17 mouse cellular contexts compared by ENCODE assay signal in genomic region chr11:32199230-32199629, GRCm38 (mm10). TPM values are rescaled to one million over a fixed set of nuclear protein-coding genes. Genes with fewer than 3 reads are reported as not detected.
DNase-seq lines count a peak whose midpoint lies in the region; ATAC-seq and TF ChIP-seq lines count a peak whose summit lies in the region.
"Had no signal": no experiment of that assay in that cellular context is flagged by ENCODE, and none has a peak within 500 bp of the region (broad histone marks: within the 10 kb centered on the region; RNA-seq: fewer than 3 reads in every experiment).

No protein-coding gene starts in this region.

- no peak for TF ChIP-seq CTCF in CH12.LX (conservative IDR thresholded peaks at IDR 0.05 in 1 of 2, IDR thresholded peaks at IDR 0.05 in 1 of 2; ENCODE audit: low read depth in 2 of 2, low read length in 2 of 2)
- TF ChIP-seq CTCF in thymus, adult 2 months (IDR thresholded peaks at IDR 0.05; ENCODE audit: borderline replicate concordance, control insufficient read depth, extremely low read depth, insufficient read depth, low read length, poor library complexity), result no peak

- H3K4me2 ChIP-seq in forebrain, embryonic 11.5 days (ENCODE audit: low read depth, low read length, severe bottlenecking), result no peak overlapping the region
- H3K4me2 ChIP-seq in forebrain, embryonic 15.5 days (replicated peaks), result no peak overlapping the region
- no peak overlapping the region for H3K4me2 ChIP-seq in midbrain, embryonic 16.5 days (ENCODE audit: low read length)
- H3K4me2 ChIP-seq in CH12.LX (ENCODE audit: insufficient read depth, low read depth, poor library complexity, severe bottlenecking), result 0 out of 2 replicates have a peak overlapping the region, but pooled peaks have one; percentile 10
- H3K4me2 ChIP-seq in kidney, embryonic 14.5 days (replicated peaks; ENCODE audit: low read depth, low read length), result no peak overlapping the region
- H3K4me2 ChIP-seq: hindbrain, embryonic 14.5 days; liver, embryonic 15.5 days had no signal

- H3K9ac ChIP-seq in forebrain, embryonic 11.5 days (ENCODE audit: low read length), result no peak overlapping the region
- no peak overlapping the region for H3K9ac ChIP-seq in forebrain, embryonic 15.5 days (replicated peaks)
- no peak overlapping the region for H3K9ac ChIP-seq in midbrain, embryonic 16.5 days (ENCODE audit: low read depth, low read length)
- no peak overlapping the region for H3K9ac ChIP-seq in CH12.LX (ENCODE audit: insufficient read depth, low read depth)
- H3K9ac ChIP-seq in kidney, embryonic 14.5 days (ENCODE audit: low read depth, low read length), result no peak overlapping the region
- H3K9ac ChIP-seq: forebrain, postnatal 0 days; hindbrain, embryonic 14.5 days; liver, embryonic 15.5 days had no signal

- no peaks in the 10 kb centered on the region for H3K79me2 ChIP-seq in CH12.LX (replicated peaks; ENCODE audit: control insufficient read depth, extremely low read depth, insufficient read depth, poor library complexity, severe bottlenecking)

- TF ChIP-seq POLR2A in CH12.LX (IDR thresholded peaks at IDR 0.05; ENCODE audit: low read depth, low read length), result peak; percentile 22; the same call in 1 of the 2 replicates
- no peak for TF ChIP-seq POLR2A in thymus, adult 2 months (IDR thresholded peaks at IDR 0.05; ENCODE audit: control insufficient read depth, extremely low read depth, insufficient read depth, low read length, poor library complexity)

- no peaks in the 10 kb centered on the region for H3K36me3 ChIP-seq in forebrain, embryonic 11.5 days (ENCODE audit: control insufficient read depth, insufficient read depth, low read length)
- H3K36me3 ChIP-seq in forebrain, embryonic 15.5 days, result no peaks in the 10 kb centered on the region
- H3K36me3 ChIP-seq in midbrain, embryonic 10.5 days, result no peaks in the 10 kb centered on the region
- H3K36me3 ChIP-seq in midbrain, embryonic 16.5 days (ENCODE audit: control insufficient read depth, insufficient read depth, low read length), result no peaks in the 10 kb centered on the region
- peaks cover 0 to 13% of the 10 kb centered on the region in 2 experiments for H3K36me3 ChIP-seq in CH12.LX (replicated peaks in 1 of 2; ENCODE audit: control insufficient read depth in 1 of 2, insufficient read depth in 1 of 2, low read length in 1 of 2)
- no peaks in the 10 kb centered on the region for H3K36me3 ChIP-seq in thymus, adult 2 months (ENCODE audit: control insufficient read depth, insufficient read depth, low read length)
- H3K36me3 ChIP-seq in kidney, embryonic 14.5 days (ENCODE audit: control insufficient read depth, insufficient read depth, low read length), result no peaks in the 10 kb centered on the region
- H3K36me3 ChIP-seq: liver, embryonic 15.5 days had no signal

- in situ Hi-C loops in CH12.LX (cut with MboI; ENCODE audit: low pct_ligation_motif_present, low pct_unique_long_range_greater_than_20kb, low sequenced_read_pairs), result no loop called here

- H3K27ac ChIP-seq in forebrain, embryonic 11.5 days (ENCODE audit: low read depth, low read length), result no peak overlapping the region
- no peak overlapping the region for H3K27ac ChIP-seq in forebrain, embryonic 15.5 days (replicated peaks)
- H3K27ac ChIP-seq in midbrain, embryonic 10.5 days (replicated peaks), result peak overlapping the region; percentile 46; the same call in 1 of the 2 replicates
- H3K27ac ChIP-seq in midbrain, embryonic 16.5 days (ENCODE audit: low read length), result no peak overlapping the region
- no peak overlapping the region for H3K27ac ChIP-seq in CH12.LX (ENCODE audit: insufficient read depth, low read depth)
- peak overlapping the region; percentile 52; the same call in 1 of the 2 replicates for H3K27ac ChIP-seq in thymus, adult 2 months (ENCODE audit: control insufficient read depth, insufficient read depth, low read length)
- no peak overlapping the region for H3K27ac ChIP-seq in kidney, embryonic 14.5 days (ENCODE audit: low read depth, low read length)
- H3K27ac ChIP-seq: hindbrain, embryonic 14.5 days; left cerebral cortex, adult 2 months; liver, embryonic 15.5 days had no signal

- H3K4me1 ChIP-seq in forebrain, embryonic 11.5 days (replicated peaks; ENCODE audit: control insufficient read depth, insufficient read depth, low read length), result no peaks in the 10 kb centered on the region
- no peaks in the 10 kb centered on the region for H3K4me1 ChIP-seq in forebrain, embryonic 15.5 days
- peaks cover 25% of the 10 kb centered on the region for H3K4me1 ChIP-seq in midbrain, embryonic 10.5 days
- H3K4me1 ChIP-seq in midbrain, embryonic 16.5 days (ENCODE audit: control insufficient read depth, insufficient read depth, low read length), result no peaks in the 10 kb centered on the region
- peaks cover 16 to 75% of the 10 kb centered on the region in 2 experiments for H3K4me1 ChIP-seq in CH12.LX (ENCODE audit: control insufficient read depth in 1 of 2, insufficient read depth in 2 of 2)
- peaks cover 45% of the 10 kb centered on the region for H3K4me1 ChIP-seq in thymus, adult 2 months (replicated peaks; ENCODE audit: control insufficient read depth, insufficient read depth, low read length)
- no peaks in the 10 kb centered on the region for H3K4me1 ChIP-seq in kidney, embryonic 14.5 days (ENCODE audit: control insufficient read depth, insufficient read depth, low read length)

- TF ChIP-seq EP300 in CH12.LX (IDR thresholded peaks at IDR 0.05; ENCODE audit: low read length), result no peak

- no peak for ATAC-seq in forebrain, embryonic 11.5 days (replicated peaks; ENCODE audit: low FRiP score)
- no peak for ATAC-seq in forebrain, embryonic 15.5 days (replicated peaks)
- no peak for ATAC-seq in midbrain, embryonic 16.5 days
- ATAC-seq in kidney, embryonic 14.5 days (ENCODE audit: low FRiP score, low TSS enrichment), result no peak
- ATAC-seq: forebrain, postnatal 0 days; Patski had no signal

- no peaks in the 10 kb centered on the region for H3K9me3 ChIP-seq in forebrain, embryonic 11.5 days (ENCODE audit: control insufficient read depth, low read length)
- H3K9me3 ChIP-seq in forebrain, embryonic 15.5 days, result no peaks in the 10 kb centered on the region
- no peaks in the 10 kb centered on the region for H3K9me3 ChIP-seq in midbrain, embryonic 10.5 days (replicated peaks)
- H3K9me3 ChIP-seq in midbrain, embryonic 16.5 days (replicated peaks; ENCODE audit: control insufficient read depth, low read length, poor library complexity, severe bottlenecking), result no peaks in the 10 kb centered on the region
- H3K9me3 ChIP-seq in CH12.LX (replicated peaks; ENCODE audit: low read length), result no peaks in the 10 kb centered on the region
- H3K9me3 ChIP-seq in kidney, embryonic 14.5 days (ENCODE audit: control insufficient read depth, low read length), result no peaks in the 10 kb centered on the region
- H3K9me3 ChIP-seq: liver, embryonic 15.5 days had no signal

- DNase-seq in forebrain, embryonic 11.5 days (ENCODE audit: low spot score), result peak; percentile 47
- no peak for DNase-seq in midbrain, embryonic 10.5 days (ENCODE audit: low spot score)
- peak; percentile 91 for DNase-seq in CH12.LX (ENCODE audit: extremely low read depth)
- peak; percentile 49 for DNase-seq in thymus, adult 2 months
- no peak for DNase-seq in layer of hippocampus, adult 9-11 months
- DNase-seq: B cell, adult 2 months; cerebellum, postnatal 14 days; forebrain, postnatal 0 days; kidney, postnatal 36 days; retina, postnatal 1 day had no signal

- H3K27me3 ChIP-seq in forebrain, embryonic 11.5 days (ENCODE audit: control insufficient read depth, insufficient read depth, low read length), result no peaks in the 10 kb centered on the region
- H3K27me3 ChIP-seq in forebrain, embryonic 15.5 days, result no peaks in the 10 kb centered on the region
- peaks cover 18% of the 10 kb centered on the region for H3K27me3 ChIP-seq in midbrain, embryonic 10.5 days (ENCODE audit: low read depth, poor library complexity, severe bottlenecking)
- no peaks in the 10 kb centered on the region for H3K27me3 ChIP-seq in midbrain, embryonic 16.5 days (ENCODE audit: control insufficient read depth, insufficient read depth, low read depth, low read length)
- H3K27me3 ChIP-seq in CH12.LX (replicated peaks), result no peaks in the 10 kb centered on the region
- no peaks in the 10 kb centered on the region for H3K27me3 ChIP-seq in thymus, adult 2 months (ENCODE audit: control insufficient read depth, insufficient read depth, low read length)
- no peaks in the 10 kb centered on the region for H3K27me3 ChIP-seq in kidney, embryonic 14.5 days (ENCODE audit: control insufficient read depth, insufficient read depth, low read length)

- WGBS in forebrain, embryonic 11.5 days, result 41% methylated on average over 6 of the region's 6 CpGs
- WGBS in forebrain, embryonic 15.5 days, result 39% methylated on average over 6 of the region's 6 CpGs
- WGBS in midbrain, embryonic 10.5 days, result 38% methylated on average over 6 of the region's 6 CpGs
- WGBS in midbrain, embryonic 16.5 days, result 43% methylated on average over 6 of the region's 6 CpGs
- WGBS in thymus, adult 2 months, result 28% methylated on average over 6 of the region's 6 CpGs
- 39% methylated on average over 6 of the region's 6 CpGs for WGBS in kidney, embryonic 14.5 days

- H3K4me3 ChIP-seq in forebrain, embryonic 11.5 days (ENCODE audit: low read depth, low read length), result no peak overlapping the region
- H3K4me3 ChIP-seq in forebrain, embryonic 15.5 days, result no peak overlapping the region
- no peak overlapping the region for H3K4me3 ChIP-seq in midbrain, embryonic 10.5 days
- H3K4me3 ChIP-seq in midbrain, embryonic 16.5 days (ENCODE audit: low read depth, low read length), result no peak overlapping the region
- H3K4me3 ChIP-seq in CH12.LX (replicated peaks in 1 of 3; ENCODE audit: low read depth in 2 of 3, low read length in 2 of 3, poor library complexity in 1 of 3), result peak overlapping the region; percentile 40 to 61 (median 57)
- H3K4me3 ChIP-seq in thymus, adult 2 months (ENCODE audit: control insufficient read depth, insufficient read depth, low read length), result no peak overlapping the region
- no peak overlapping the region for H3K4me3 ChIP-seq in kidney, embryonic 14.5 days (ENCODE audit: low read length)
- H3K4me3 ChIP-seq: left cerebral cortex, adult 2 months; liver, embryonic 15.5 days had no signal

- no peak for TF ChIP-seq RAD21 in CH12.LX (IDR thresholded peaks at IDR 0.05; ENCODE audit: low read depth, low read length)

- dilution Hi-C loops in CH12.LX (cut with MboI; ENCODE audit: extremely low pct_ligation_motif_present, extremely low pct_unique_long_range_greater_than_20kb, low sequenced_read_pairs), result no loop called here

RNA-seq across cellular contexts. Expression of gene Il9r, which starts 0.8 kb away (rescaled TPM):
- polyA plus RNA-seq in forebrain, embryonic 11.5 days (2014; fragmentation: Nextera tagmentation; extraction: Ambion mirVana), result not detected in 2 replicates
- polyA plus RNA-seq in forebrain, embryonic 15.5 days (2015; fragmentation: Nextera tagmentation; extraction: Ambion mirVana), result not detected in 2 replicates
- polyA plus RNA-seq in midbrain, embryonic 10.5 days (2016; fragmentation: Nextera tagmentation; extraction: Ambion mirVana), result 0.05 TPM in 1 of 2 replicates, not detected in the other
- not detected in 2 replicates for polyA plus RNA-seq in midbrain, embryonic 16.5 days (2015; fragmentation: Nextera tagmentation; extraction: Ambion mirVana)
- total RNA-seq in CH12.LX (2012; rRNA removed), result 16.8 and 20.0 TPM in 2 replicates
- 51.6 and 52.1 TPM in 2 replicates for total RNA-seq in CH12.LX (2014; rRNA removed)
- 45.3 and 47.5 TPM in 2 replicates for polyA plus RNA-seq in CH12.LX (2012; ENCODE audit: insufficient read length, low read depth)
- polyA plus RNA-seq in thymus, adult 2 months (2012; rRNA removed), result 16.4 and 19.9 TPM in 2 replicates
- polyA plus RNA-seq in kidney, embryonic 14.5 days (2014; fragmentation: Nextera tagmentation; extraction: Ambion mirVana), result not detected in 2 replicates
- total RNA-seq: forebrain, postnatal 0 days; left cerebral cortex, adult 2 months had no signal
- polyA plus RNA-seq: forebrain, postnatal 0 days; hindbrain, embryonic 14.5 days; Patski had no signal

RNA-seq across cellular contexts. Expression of gene Snrnp25, which starts 6.0 kb away (rescaled TPM):
- 86.2 and 92.7 TPM in 2 replicates for polyA plus RNA-seq in forebrain, embryonic 11.5 days (2014; fragmentation: Nextera tagmentation; extraction: Ambion mirVana)
- 51.8 and 54.2 TPM in 2 replicates for polyA plus RNA-seq in forebrain, embryonic 15.5 days (2015; fragmentation: Nextera tagmentation; extraction: Ambion mirVana)
- polyA plus RNA-seq in midbrain, embryonic 10.5 days (2016; fragmentation: Nextera tagmentation; extraction: Ambion mirVana), result 94.7 and 107 TPM in 2 replicates
- polyA plus RNA-seq in midbrain, embryonic 16.5 days (2015; fragmentation: Nextera tagmentation; extraction: Ambion mirVana), result 37.2 and 41.2 TPM in 2 replicates
- total RNA-seq in CH12.LX (2012; rRNA removed), result 113 and 123 TPM in 2 replicates
- total RNA-seq in CH12.LX (2014; rRNA removed), result 162 and 208 TPM in 2 replicates
- polyA plus RNA-seq in CH12.LX (2012; ENCODE audit: insufficient read length, low read depth), result 106 and 131 TPM in 2 replicates
- 56.3 and 66.1 TPM in 2 replicates for polyA plus RNA-seq in thymus, adult 2 months (2012; rRNA removed)
- polyA plus RNA-seq in kidney, embryonic 14.5 days (2014; fragmentation: Nextera tagmentation; extraction: Ambion mirVana), result 71.7 and 90.6 TPM in 2 replicates

RNA-seq across cellular contexts. Expression of gene Rhbdf1, which starts 22.9 kb away (rescaled TPM):
- 20.4 and 21.3 TPM in 2 replicates for polyA plus RNA-seq in forebrain, embryonic 11.5 days (2014; fragmentation: Nextera tagmentation; extraction: Ambion mirVana)
- polyA plus RNA-seq in forebrain, embryonic 15.5 days (2015; fragmentation: Nextera tagmentation; extraction: Ambion mirVana), result 16.7 and 18.1 TPM in 2 replicates
- 25.1 and 26.2 TPM in 2 replicates for polyA plus RNA-seq in midbrain, embryonic 10.5 days (2016; fragmentation: Nextera tagmentation; extraction: Ambion mirVana)
- 18.5 and 24.0 TPM in 2 replicates for polyA plus RNA-seq in midbrain, embryonic 16.5 days (2015; fragmentation: Nextera tagmentation; extraction: Ambion mirVana)
- 30.1 and 37.6 TPM in 2 replicates for total RNA-seq in CH12.LX (2012; rRNA removed)
- 24.7 TPM in 2 replicates for total RNA-seq in CH12.LX (2014; rRNA removed)
- 27.2 and 34.2 TPM in 2 replicates for polyA plus RNA-seq in CH12.LX (2012; ENCODE audit: insufficient read length, low read depth)
- polyA plus RNA-seq in thymus, adult 2 months (2012; rRNA removed), result 29.9 and 44.9 TPM in 2 replicates
- 28.0 and 39.5 TPM in 2 replicates for polyA plus RNA-seq in kidney, embryonic 14.5 days (2014; fragmentation: Nextera tagmentation; extraction: Ambion mirVana)

RNA-seq across cellular contexts. Expression of gene Mpg, which starts 27.1 kb away (rescaled TPM):
- 27.7 and 28.0 TPM in 2 replicates for polyA plus RNA-seq in forebrain, embryonic 11.5 days (2014; fragmentation: Nextera tagmentation; extraction: Ambion mirVana)
- polyA plus RNA-seq in forebrain, embryonic 15.5 days (2015; fragmentation: Nextera tagmentation; extraction: Ambion mirVana), result 33.5 and 33.8 TPM in 2 replicates
- 30.6 and 32.0 TPM in 2 replicates for polyA plus RNA-seq in midbrain, embryonic 10.5 days (2016; fragmentation: Nextera tagmentation; extraction: Ambion mirVana)
- polyA plus RNA-seq in midbrain, embryonic 16.5 days (2015; fragmentation: Nextera tagmentation; extraction: Ambion mirVana), result 36.1 and 41.7 TPM in 2 replicates
- total RNA-seq in CH12.LX (2012; rRNA removed) (40.3 and 41.9 TPM in 2 replicates), CH12.LX (2014; rRNA removed) (36.2 and 39.1 TPM in 2 replicates)
- 39.6 and 41.5 TPM in 2 replicates for polyA plus RNA-seq in CH12.LX (2012; ENCODE audit: insufficient read length, low read depth)
- 21.0 and 25.5 TPM in 2 replicates for polyA plus RNA-seq in thymus, adult 2 months (2012; rRNA removed)
- polyA plus RNA-seq in kidney, embryonic 14.5 days (2014; fragmentation: Nextera tagmentation; extraction: Ambion mirVana), result 35.6 and 39.8 TPM in 2 replicates

Comparison
In these comparisons a context has a peak if more than half of its experiments do, and no peak if none do; other contexts are left out.
1. H3K27ac ChIP-seq: peak in midbrain, embryonic 10.5 days (single experiment) and thymus, adult 2 months (single experiment); none in forebrain, embryonic 11.5 days (single experiment), forebrain, embryonic 15.5 days (single experiment), midbrain, embryonic 16.5 days (single experiment), CH12.LX (single experiment) and kidney, embryonic 14.5 days (single experiment).
2. DNase-seq: peak in forebrain, embryonic 11.5 days (single experiment), CH12.LX (single experiment) and thymus, adult 2 months (single experiment); none in midbrain, embryonic 10.5 days (single experiment) and layer of hippocampus, adult 9-11 months (single experiment).
3. H3K4me3 ChIP-seq: peak in CH12.LX (3 of 3); none in forebrain, embryonic 11.5 days (single experiment), forebrain, embryonic 15.5 days (single experiment), midbrain, embryonic 10.5 days (single experiment), midbrain, embryonic 16.5 days (single experiment), thymus, adult 2 months (single experiment) and kidney, embryonic 14.5 days (single experiment).
4. RNA of gene Il9r, which starts 0.8 kb away (polyA plus RNA-seq): 45.3 to 47.5 TPM in CH12.LX and 16.4 to 19.9 TPM in thymus, adult 2 months; not detected in forebrain, embryonic 15.5 days, not detected in midbrain, embryonic 16.5 days, not detected in forebrain, embryonic 11.5 days, 0.05 TPM in midbrain, embryonic 10.5 days and not detected in kidney, embryonic 14.5 days; every median in the first group is over 10 times any median in the second.